Mouse (Mus musculus) embryonic facial prominence, embryonic 12.5 days (tissue): ENCODE data around the gene Tnnt2. TPM values are rescaled to one million over a fixed set of nuclear protein-coding genes. Genes with fewer than 3 reads are reported as not detected.

ENCODE experiments used
- ATAC-seq: fragments of 200-750 bp; cut with Nextera tagmentation; 2 replicates; pipeline ENCODE4 v1.8.0; 2017; ENCODE audit not compliant: insufficient number of reproducible peaks, insufficient read depth, low FRiP score, low TSS enrichment
- H3K27ac ChIP-seq: fragments of 300-500 bp; sonication (generic); 2 replicates; pipeline ENCODE4 v1.5.1; 2016; ENCODE audit warnings: mild to moderate bottlenecking
- H3K27me3 ChIP-seq: fragments of 300-500 bp; sonication (generic); 2 replicates; pipeline ENCODE4 v1.6.1; 2016; ENCODE audit warnings: mild to moderate bottlenecking, moderate library complexity
- H3K36me3 ChIP-seq: fragments of 300-500 bp; sonication (generic); 2 replicates; pipeline ENCODE4 v1.6.1; 2016; ENCODE audit warnings: mild to moderate bottlenecking
- H3K4me1 ChIP-seq: fragments of 300-500 bp; sonication (generic); 2 replicates; pipeline ENCODE4 v1.6.1; 2016
- H3K4me2 ChIP-seq: fragments of 300-500 bp; sonication (generic); replicated peaks from 2 replicates; pipeline ENCODE4 v1.6.1; 2016; ENCODE audit warnings: mild to moderate bottlenecking, moderate library complexity
- H3K4me3 ChIP-seq: fragments of 300-500 bp; sonication (generic); 2 replicates; pipeline ENCODE4 v1.5.1; 2016; ENCODE audit warnings: mild to moderate bottlenecking
- H3K9ac ChIP-seq: fragments of 300-500 bp; sonication (generic); 2 replicates; pipeline ENCODE4 v1.6.1; 2016; ENCODE audit warnings: mild to moderate bottlenecking, moderate library complexity
- H3K9me3 ChIP-seq: fragments of 300-500 bp; sonication (generic); 2 replicates; pipeline ENCODE4 v1.6.1; 2016; ENCODE audit warnings: mild to moderate bottlenecking, moderate library complexity
- WGBS: fragments of 180-500 bp; shearing (Covaris S2); methylation state at CpG from one replicate; pipeline ENCODE4 v1.1.7; 2016; 5-methylcytosine and 5-hydroxymethylcytosine counted together
- polyA plus RNA-seq: library from polyadenylated mRNA; unstranded; fragments of >200 nt; fragmentation: Nextera tagmentation; extraction: Ambion mirVana; gene quantifications from 2 replicates; pipeline ENCODE4 v1.2.1, GENCODE M21; 2016

Gene Tnnt2
- polyA plus RNA-seq, result 23.0 and 27.7 TPM in 2 replicates

- H3K4me3 ChIP-seq, result no peak within 1 kb of the TSS
- no peaks in the 10 kb centered on the region for H3K36me3 ChIP-seq
- H3K9me3 ChIP-seq, result no peaks in the 10 kb centered on the region
- no peak within 1 kb of the TSS for H3K27ac ChIP-seq
- no peaks in the 10 kb centered on the region for H3K27me3 ChIP-seq
- H3K4me1 ChIP-seq, result peaks cover 9% of the 10 kb centered on the region
- 35% methylated on average over 9 of the region's 9 CpGs for WGBS
- no peak within 1 kb of the TSS for H3K4me2 ChIP-seq
- no peak for ATAC-seq
- no peak within 1 kb of the TSS for H3K9ac ChIP-seq
Measured at GRCm38 (mm10) chr1:135835716-135836483, at the start of gene Tnnt2. Gene Tnnt2 (plus strand): TSS chr1:135836354.

- H3K4me3 ChIP-seq, result no peak overlapping the region
- no peaks in the 10 kb centered on the region for H3K9me3 ChIP-seq
- H3K4me2 ChIP-seq, result no peak overlapping the region
- no peaks in the 10 kb centered on the region for H3K4me1 ChIP-seq
- ATAC-seq, result no peak
- no peaks in the 10 kb centered on the region for H3K36me3 ChIP-seq
- H3K27me3 ChIP-seq, result no peaks in the 10 kb centered on the region
- no peak overlapping the region for H3K9ac ChIP-seq
- WGBS, result 41% methylated on average over 3 of the region's 3 CpGs
- no peak overlapping the region for H3K27ac ChIP-seq
Measured at GRCm38 (mm10) chr1:135787799-135788198, 48.4 kb upstream of the Tnnt2 start.

GRCm38 (mm10) chr1:135788708-135789107 lies 47.4 kb upstream of the Tnnt2 start:
- H3K9ac ChIP-seq, result no peak overlapping the region
- H3K9me3 ChIP-seq, result no peaks in the 10 kb centered on the region
- 0 out of 2 replicates have a peak, but pooled peaks cover 6% of the 10 kb centered on the region for H3K27me3 ChIP-seq
- WGBS, result 51% methylated on average over 10 of the region's 10 CpGs
- ATAC-seq, result no peak
- no peak overlapping the region for H3K4me3 ChIP-seq
- H3K27ac ChIP-seq, result no peak overlapping the region
- no peak overlapping the region for H3K4me2 ChIP-seq
- H3K4me1 ChIP-seq, result peaks cover 6% of the 10 kb centered on the region; the same call in 1 of the 2 replicates
- no peaks in the 10 kb centered on the region for H3K36me3 ChIP-seq

- no peak overlapping the region for H3K4me3 ChIP-seq
- peaks cover 17% of the 10 kb centered on the region for H3K4me1 ChIP-seq
- no peaks in the 10 kb centered on the region for H3K36me3 ChIP-seq
- H3K9ac ChIP-seq, result no peak overlapping the region
- no peak overlapping the region for H3K27ac ChIP-seq
- ATAC-seq, result no peak
- WGBS, result 11% methylated on average over 5 of the region's 5 CpGs
- H3K4me2 ChIP-seq, result no peak overlapping the region
- 0 out of 2 replicates have a peak, but pooled peaks cover 11% of the 10 kb centered on the region for H3K27me3 ChIP-seq
- H3K9me3 ChIP-seq, result no peaks in the 10 kb centered on the region
Measured at GRCm38 (mm10) chr1:135789815-135790214, 46.3 kb upstream of the Tnnt2 start.

- Histone ChIP-seq H3K27me3 (0 out of 2 replicates have a peak, but pooled peaks cover 11% of the 10 kb centered on the region), H3K27ac (no peak overlapping the region), H3K9me3 (no peaks in the 10 kb centered on the region), H3K4me3 (no peak overlapping the region), H3K9ac (no peak overlapping the region), H3K4me1 (peaks cover 18% of the 10 kb centered on the region), H3K36me3 (no peaks in the 10 kb centered on the region), H3K4me2 (no peak overlapping the region)
- WGBS, result 60% methylated on average over 13 of the region's 13 CpGs
- ATAC-seq, result no peak
Measured at GRCm38 (mm10) chr1:135792143-135792939, 43.8 kb upstream of the Tnnt2 start.

GRCm38 (mm10) chr1:135793370-135794215 lies 42.6 kb upstream of the Tnnt2 start:
- WGBS, result 14% methylated on average over 27 of the region's 27 CpGs
- H3K4me3 ChIP-seq, result peak overlapping the region; percentile 22; the same call in 1 of the 2 replicates
- H3K27ac ChIP-seq, result peak overlapping the region; percentile 42
- H3K4me2 ChIP-seq, result peak overlapping the region; percentile 43
- no peaks in the 10 kb centered on the region for H3K36me3 ChIP-seq
- H3K9ac ChIP-seq, result no peak overlapping the region
- no peaks in the 10 kb centered on the region for H3K9me3 ChIP-seq
- ATAC-seq, result 0 out of 2 replicates have a peak, but pooled peaks have one; percentile 16
- H3K4me1 ChIP-seq, result peaks cover 18% of the 10 kb centered on the region
- 0 out of 2 replicates have a peak, but pooled peaks cover 11% of the 10 kb centered on the region for H3K27me3 ChIP-seq

- H3K27me3 ChIP-seq, result 0 out of 2 replicates have a peak, but pooled peaks cover 11% of the 10 kb centered on the region
- H3K9me3 ChIP-seq, result no peaks in the 10 kb centered on the region
- H3K4me3 ChIP-seq, result 0 out of 2 replicates have a peak overlapping the region, but pooled peaks have one; percentile 22
- peak overlapping the region; percentile 42; the same call in 1 of the 2 replicates for H3K27ac ChIP-seq
- ATAC-seq, result peak; percentile 61; the same call in 1 of the 2 replicates
- 35% methylated on average over 20 of the region's 20 CpGs for WGBS
- peak overlapping the region; percentile 43 for H3K4me2 ChIP-seq
- H3K36me3 ChIP-seq, result no peaks in the 10 kb centered on the region
- peaks cover 24% of the 10 kb centered on the region for H3K4me1 ChIP-seq
- H3K9ac ChIP-seq, result no peak overlapping the region
Measured at GRCm38 (mm10) chr1:135794216-135795134, 41.7 kb upstream of the Tnnt2 start.

GRCm38 (mm10) chr1:135798492-135798891 lies 37.7 kb upstream of the Tnnt2 start:
- H3K4me2 ChIP-seq, result no peak overlapping the region
- H3K9ac ChIP-seq, result no peak overlapping the region
- H3K4me1 ChIP-seq, result peaks cover 28% of the 10 kb centered on the region
- no peaks in the 10 kb centered on the region for H3K9me3 ChIP-seq
- no peak for ATAC-seq
- H3K36me3 ChIP-seq, result no peaks in the 10 kb centered on the region
- H3K27me3 ChIP-seq, result 0 out of 2 replicates have a peak, but pooled peaks cover 7% of the 10 kb centered on the region
- no peak overlapping the region for H3K27ac ChIP-seq
- WGBS, result 69% methylated on average over 1 of the region's 1 CpGs
- H3K4me3 ChIP-seq, result no peak overlapping the region

GRCm38 (mm10) chr1:135799109-135799627 lies 37.0 kb upstream of the Tnnt2 start:
- 58% methylated on average over 8 of the region's 8 CpGs for WGBS
- Histone ChIP-seq H3K4me2 (no peak overlapping the region), H3K4me1 (peaks cover 21% of the 10 kb centered on the region), H3K27me3 (0 out of 2 replicates have a peak, but pooled peaks cover 3% of the 10 kb centered on the region), H3K36me3 (no peaks in the 10 kb centered on the region), H3K27ac (no peak overlapping the region), H3K9me3 (no peaks in the 10 kb centered on the region), H3K4me3 (no peak overlapping the region), H3K9ac (no peak overlapping the region)
- ATAC-seq, result no peak; the same call in 1 of the 2 replicates
